Mouse (Mus musculus): ENCODE measurements around the gene Hist2h3c1. TPM values are rescaled to one million over a fixed set of nuclear protein-coding genes. Genes with fewer than 3 reads are reported as not detected.
A peak's percentile ranks its signal among the peaks of the same experiment; 100 is the strongest.
"Not testable (repeated sequence)": the region's sequence is repeated elsewhere in the genome, so short reads cannot be mapped to it uniquely, and the experiment has no call there.

The Hist2h3c1 gene
- total RNA-seq, 2 experiments from 2014 or later: 0.22 TPM; not detected in 1

GRCm38 (mm10) chr3:96230910-96231757, 15.4 kb upstream of the Hist2h3c1 start:
- no peak for DNase-seq
- intact Hi-C loops (cut with DNase I): no loop called here

GRCm38 (mm10) chr3:96231758-96232120, 14.7 kb upstream of the Hist2h3c1 start:
- intact Hi-C loops (cut with DNase I): no loop called here
- no peak for DNase-seq

DNA sequence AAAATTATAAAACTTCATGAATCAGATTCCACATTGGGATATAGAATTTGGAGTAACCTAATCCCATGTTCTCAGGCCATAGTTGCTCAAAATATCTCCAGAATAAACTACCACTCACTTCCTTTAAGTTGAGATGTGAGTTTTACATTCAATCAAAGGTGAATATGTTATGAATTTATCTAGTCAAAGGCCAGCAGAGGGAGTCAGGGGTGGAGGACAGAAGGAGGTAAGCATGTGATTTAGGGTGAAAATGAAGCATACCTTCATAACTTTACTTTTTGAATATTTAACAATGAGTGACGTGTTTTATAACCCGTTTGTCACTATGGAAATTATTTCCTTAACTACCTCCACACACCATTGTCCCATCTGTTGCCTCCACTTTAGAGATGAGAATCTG, 11.6 kb upstream of the Hist2h3c1 start:
- no peak for DNase-seq
- intact Hi-C loops (cut with DNase I): no loop called here

GRCm38 (mm10) chr3:96235836-96236235, 10.6 kb upstream of the Hist2h3c1 start:
- intact Hi-C loops (cut with DNase I): loop anchor here (2.0 kb wide), 1 partner anchor 13 kb away; no protein-coding TSS in a partner anchor

DNA sequence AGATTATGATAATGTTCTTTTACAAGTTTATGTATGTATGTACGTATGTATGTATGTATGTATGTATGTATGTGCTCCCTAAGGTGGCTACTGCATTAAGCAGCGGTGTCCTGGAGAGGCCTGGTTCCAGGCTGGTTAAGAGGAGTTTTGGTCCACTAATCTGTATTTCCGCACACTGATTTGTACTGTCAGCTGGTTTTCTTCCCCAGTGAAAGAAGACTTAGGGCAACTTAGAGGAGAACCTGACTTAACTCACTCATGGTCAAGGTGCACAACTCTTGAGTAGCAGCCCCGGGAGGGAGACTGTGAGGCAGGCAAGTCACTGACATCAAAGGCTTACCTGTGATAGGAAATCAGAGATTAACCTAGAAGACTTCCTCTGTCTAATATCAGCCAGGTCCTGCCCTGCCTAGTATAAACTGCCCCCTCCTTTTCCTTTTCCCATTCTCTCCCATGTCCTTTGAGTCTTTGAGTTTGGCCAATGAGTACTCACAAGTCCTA, 9.6 kb upstream of the Hist2h3c1 start:
- DNase-seq: no peak
- intact Hi-C loops (cut with DNase I): loop anchor here (2.0 kb wide), 1 partner anchor 14 kb away; no protein-coding TSS in a partner anchor

More at GRCm38 (mm10) chr3:96235836-96236235, 10.6 kb upstream of the Hist2h3c1 start:
- no peak for DNase-seq

DNA sequence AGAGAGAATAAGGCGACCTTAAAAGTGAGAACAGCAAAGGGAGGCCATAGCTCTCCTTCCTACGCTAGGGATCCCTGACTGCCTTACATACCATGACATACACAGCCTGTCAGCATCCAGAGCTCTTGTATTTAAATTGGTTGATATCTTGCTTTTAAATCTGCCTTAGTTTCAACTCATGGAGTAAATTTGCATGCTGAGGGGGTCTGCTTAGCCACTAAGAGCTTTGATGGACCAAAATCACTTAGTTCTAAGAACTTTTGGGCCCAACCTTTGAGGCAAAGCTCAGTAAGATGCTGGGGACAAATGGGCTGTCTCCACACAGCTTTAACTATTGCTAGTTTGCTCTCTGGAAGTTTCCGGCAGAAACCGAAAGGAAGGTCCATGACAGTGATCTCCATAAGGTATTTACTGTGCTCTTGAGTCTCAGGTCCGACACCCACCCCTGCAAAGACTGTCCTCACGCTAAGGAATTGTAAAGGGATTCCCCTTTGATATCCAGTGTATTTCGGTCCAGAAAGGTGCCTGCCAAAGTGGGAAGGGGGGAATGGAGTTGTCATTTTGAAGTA, 9.1 kb upstream of the Hist2h3c1 start:
- no peak for DNase-seq
- intact Hi-C loops (cut with DNase I): loop anchor here (2.0 kb wide), 1 partner anchor 15 kb away; no protein-coding TSS in a partner anchor

DNA sequence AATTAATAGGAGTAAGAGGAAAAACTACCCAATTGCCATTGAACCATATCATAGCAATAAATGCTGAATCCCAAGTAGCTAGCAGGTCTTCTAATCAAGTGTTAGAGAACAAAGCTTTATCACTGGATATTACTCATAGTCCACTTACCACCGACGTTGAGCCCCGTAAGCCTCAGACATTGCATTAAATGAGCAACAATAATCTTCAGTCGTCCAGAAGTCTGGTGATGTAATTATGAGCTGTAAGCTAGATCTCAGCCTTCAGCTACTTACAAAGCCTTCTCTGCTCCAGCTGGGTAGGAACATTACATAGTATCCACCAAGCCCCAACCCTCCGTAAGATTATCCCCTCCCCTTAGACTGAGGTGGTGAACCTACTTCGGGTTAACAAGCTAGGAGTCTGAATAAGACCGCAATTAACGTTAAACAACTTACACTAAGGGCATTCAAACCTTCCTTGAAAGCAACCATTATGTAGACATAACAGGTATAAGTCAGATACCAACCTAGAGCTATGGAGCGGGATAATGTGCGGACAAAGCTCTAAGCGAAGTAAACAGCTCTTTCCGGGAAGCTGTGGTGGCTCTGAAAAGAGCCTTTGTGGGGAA, 8.5 kb upstream of the Hist2h3c1 start:
- intact Hi-C loops (cut with DNase I): loop anchor here (2.0 kb wide), 1 partner anchor 15 kb away; no protein-coding TSS in a partner anchor
- no peak for DNase-seq

- intact Hi-C loops (cut with DNase I): not testable (repeated sequence)
- peak; percentile 62 to 65 for DNase-seq
Measured at GRCm38 (mm10) chr3:96238954-96239793, 7.3 kb upstream of the Hist2h3c1 start, which contains the start of gene Hist2h3c2. TSS of gene Hist2h3c2 (minus strand) at chr3:96239127.

GRCm38 (mm10) chr3:96239949-96240798, 6.3 kb upstream of the Hist2h3c1 start, which contains the start of gene Hist2h2aa2:
TSS of gene Hist2h2aa2 (minus strand) at chr3:96240276.
- peak; percentile 96 to 98 for DNase-seq
- intact Hi-C loops (cut with DNase I): not testable (repeated sequence)

DNA sequence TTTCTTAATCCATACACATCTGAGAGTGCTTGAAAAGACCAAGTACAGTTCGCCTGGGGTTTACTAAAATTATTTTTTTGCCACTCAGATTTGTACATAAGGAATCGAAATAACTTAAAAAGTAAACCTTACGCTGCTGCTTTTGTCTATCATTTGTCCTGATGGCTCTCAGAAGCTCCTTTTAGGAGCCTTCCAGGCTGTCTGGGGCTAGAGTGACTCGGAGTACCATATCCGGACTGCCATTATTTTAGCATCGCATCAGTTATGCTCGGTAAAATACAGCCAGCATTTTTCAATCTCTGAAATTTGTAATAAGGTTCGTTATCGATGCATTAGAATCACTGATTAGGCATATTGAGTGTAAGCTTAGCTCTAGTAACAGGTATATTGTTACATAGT, 5.7 kb upstream of the Hist2h3c1 start:
- intact Hi-C loops (cut with DNase I): no loop called here
- DNase-seq: no peak

- DNase-seq: no peak
- intact Hi-C loops (cut with DNase I): no loop called here
Measured at GRCm38 (mm10) chr3:96243921-96244572, 2.4 kb upstream of the Hist2h3c1 start.

- peak; percentile 89 to 91 for DNase-seq
- intact Hi-C loops (cut with DNase I): not testable (repeated sequence)
Measured at GRCm38 (mm10) chr3:96245003-96245886, 1.2 kb upstream of the Hist2h3c1 start, which contains the start of gene Hist2h2aa1. TSS of gene Hist2h2aa1 (plus strand) at chr3:96245497.

- intact Hi-C loops (cut with DNase I); DNase-seq: not testable (repeated sequence)
Measured at GRCm38 (mm10) chr3:96246018-96246417, 467 bp upstream of the Hist2h3c1 start.

DNA sequence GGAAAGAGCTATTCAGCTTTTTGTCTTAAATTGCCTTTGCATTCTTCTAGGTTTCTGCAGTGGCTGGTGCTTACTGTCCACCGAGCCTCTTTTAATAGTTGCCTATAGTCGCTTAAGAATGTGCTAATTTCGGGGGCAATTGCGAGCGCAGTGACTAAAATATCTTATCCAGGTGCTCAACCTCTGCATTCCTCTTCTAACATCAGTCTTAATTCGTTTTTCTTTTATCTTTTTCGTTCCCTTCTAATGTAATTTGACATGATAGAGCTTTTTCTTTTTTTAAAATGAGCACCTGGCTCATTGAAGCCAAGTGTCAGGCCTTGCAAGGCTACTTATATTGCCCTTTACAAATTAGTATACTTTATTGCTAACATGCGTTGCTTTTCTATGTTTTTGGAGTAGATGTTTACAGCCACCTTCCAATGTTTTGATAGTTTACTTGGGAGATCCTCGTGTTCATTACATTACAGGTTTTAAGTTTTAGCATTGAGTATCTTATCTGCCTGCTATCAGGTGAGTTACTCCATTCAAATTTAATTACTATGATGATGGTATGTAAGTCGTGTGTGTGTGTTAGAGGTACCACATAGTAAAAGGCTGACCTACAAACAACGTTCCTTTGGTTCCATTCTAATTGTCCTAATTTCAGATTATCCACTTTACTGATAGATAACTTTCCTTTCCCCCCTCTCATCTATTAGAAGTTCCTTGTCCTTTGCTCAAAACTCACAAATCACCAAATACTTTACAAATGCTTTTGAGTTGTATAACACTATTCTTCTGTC, 1.1 kb downstream of the Hist2h3c1 start:
- intact Hi-C loops (cut with DNase I): no loop called here

GRCm38 (mm10) chr3:96248141-96249033, 1.9 kb downstream of the Hist2h3c1 start:
- no peak for DNase-seq
- intact Hi-C loops (cut with DNase I): no loop called here

More for the DNA sequence above, 1.1 kb downstream of the Hist2h3c1 start:
- DNase-seq: no peak

DNA sequence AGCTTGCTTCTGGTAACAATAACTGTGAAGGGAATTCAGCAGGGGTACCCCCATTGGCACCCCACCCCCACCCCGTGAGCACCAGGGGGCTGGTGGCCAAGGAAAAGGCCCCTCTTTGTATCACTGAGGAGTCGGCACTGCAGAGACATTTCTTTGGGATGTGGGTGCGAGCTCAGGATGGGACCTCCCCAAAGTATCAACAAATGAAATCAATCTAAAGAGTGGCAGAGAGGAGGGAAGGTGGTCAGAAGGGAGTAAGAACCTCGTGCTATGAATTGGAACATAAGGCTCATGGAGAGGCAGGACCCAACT, 2.5 kb downstream of the Hist2h3c1 start:
- intact Hi-C loops (cut with DNase I): no loop called here
- no peak for DNase-seq

All from heart, postnatal 10 days (tissue).